Mouse (Mus musculus): ENCODE data around the gene Pnldc1.

Gene Pnldc1

DNA sequence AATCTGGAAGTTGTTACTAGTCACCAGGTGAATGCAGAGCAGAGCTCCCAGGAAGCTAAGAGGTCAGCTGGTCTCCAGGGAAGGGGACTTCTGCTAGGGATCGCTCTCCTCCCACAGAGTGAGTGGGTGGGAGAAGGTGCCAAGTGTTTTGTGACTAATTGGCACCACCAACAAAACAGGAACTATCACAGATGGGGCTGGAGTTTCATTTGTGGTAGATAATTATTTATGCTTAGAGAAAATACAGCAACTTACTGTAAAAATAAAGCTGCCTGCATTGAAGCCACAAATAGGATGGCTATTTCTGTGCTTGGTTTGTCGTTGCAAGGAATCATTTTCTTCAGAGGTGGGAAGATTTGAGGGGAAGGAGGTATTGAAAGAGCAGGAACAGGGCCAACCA, 56.2 kb downstream of the Pnldc1 start:
- no peak for DNase-seq

DNA sequence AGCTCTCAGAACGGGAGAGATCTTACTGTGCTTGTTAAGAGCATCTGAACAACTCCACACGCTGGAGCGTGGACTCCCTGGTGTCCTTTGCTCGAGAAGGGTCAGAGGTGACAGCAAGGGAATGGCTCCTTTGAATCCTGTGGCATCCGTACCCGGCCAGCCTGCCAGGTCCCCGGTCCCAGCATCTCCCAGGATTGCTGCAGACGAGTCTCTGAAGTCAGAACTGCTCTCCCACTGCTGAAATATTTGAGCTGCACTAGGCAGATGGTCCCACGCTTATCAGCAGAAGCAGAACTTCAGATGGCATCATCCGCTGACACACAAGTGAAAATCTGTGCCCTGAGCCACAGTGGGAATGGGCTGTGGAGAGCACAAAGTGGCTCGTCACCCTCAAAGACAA, 58.3 kb downstream of the Pnldc1 start:
- DNase-seq, result no peak

DNA sequence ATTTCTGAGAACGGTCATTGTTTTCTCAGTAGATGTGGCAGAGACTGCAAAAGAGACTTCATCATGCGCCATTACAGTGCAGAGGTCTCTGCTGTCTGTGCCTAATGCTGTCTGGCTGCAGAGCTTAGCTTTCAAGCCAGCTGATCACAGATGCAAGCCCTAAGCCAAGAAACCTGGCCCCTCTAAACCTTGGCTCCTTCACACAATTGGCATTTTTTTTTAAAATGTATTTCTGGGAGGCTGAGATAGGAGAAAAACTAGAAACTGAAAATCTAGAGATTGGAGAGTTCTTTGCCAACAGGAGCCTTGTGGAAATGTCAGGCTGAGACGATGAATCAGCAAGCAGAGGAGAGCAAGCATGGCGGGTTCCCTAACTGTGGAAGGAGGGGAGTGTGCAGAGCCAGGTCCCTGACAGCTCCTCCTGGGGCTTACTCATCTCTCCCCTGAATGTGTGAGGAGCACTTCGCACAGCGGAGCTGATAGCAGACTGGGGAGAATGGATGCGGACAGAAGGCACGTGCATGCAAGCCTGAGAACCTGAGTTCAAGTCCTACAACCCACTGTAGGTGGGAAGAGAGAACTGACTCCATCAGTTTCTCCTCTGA, 60.1 kb downstream of the Pnldc1 start:
- DNase-seq, result no peak

DNA sequence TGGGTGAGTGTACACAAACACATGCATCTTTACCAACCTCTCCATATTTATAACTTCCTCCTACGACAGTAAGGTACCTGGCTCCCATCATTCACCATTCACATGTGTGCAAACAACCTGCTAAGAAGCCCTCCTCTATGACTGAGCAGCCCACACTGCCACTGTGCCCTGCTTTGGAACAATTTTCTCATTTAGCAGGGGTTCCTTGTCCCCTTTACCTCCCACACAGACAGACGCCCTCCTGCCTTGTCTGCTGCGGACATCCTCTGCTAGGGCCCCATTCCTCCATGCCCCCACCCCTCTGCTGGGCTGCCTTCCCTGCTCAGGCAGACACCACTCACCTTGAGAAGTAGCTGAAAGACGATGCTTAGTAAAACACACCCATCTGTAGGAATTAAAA, 62.3 kb downstream of the Pnldc1 start:
- DNase-seq, result no peak

DNA sequence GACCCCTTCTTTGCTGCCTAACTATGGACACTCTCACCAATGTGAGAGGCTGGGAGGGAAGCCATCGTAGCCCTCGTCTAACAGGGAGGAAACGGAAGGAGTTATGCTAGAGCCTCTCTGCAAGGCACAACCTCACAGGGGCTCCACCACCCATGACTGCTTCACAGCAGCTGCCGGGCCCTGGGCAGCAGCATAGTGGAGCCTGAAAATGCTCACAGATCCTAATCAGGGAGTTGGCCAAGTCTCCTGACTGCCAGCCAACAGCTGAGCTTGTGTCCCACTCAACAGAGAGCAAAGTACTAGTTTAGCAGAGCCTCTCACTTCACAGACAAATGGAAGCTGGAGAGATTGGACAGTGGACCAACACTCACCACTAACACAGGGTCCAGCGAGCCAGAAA, 63.6 kb downstream of the Pnldc1 start:
- no peak for DNase-seq

DNA sequence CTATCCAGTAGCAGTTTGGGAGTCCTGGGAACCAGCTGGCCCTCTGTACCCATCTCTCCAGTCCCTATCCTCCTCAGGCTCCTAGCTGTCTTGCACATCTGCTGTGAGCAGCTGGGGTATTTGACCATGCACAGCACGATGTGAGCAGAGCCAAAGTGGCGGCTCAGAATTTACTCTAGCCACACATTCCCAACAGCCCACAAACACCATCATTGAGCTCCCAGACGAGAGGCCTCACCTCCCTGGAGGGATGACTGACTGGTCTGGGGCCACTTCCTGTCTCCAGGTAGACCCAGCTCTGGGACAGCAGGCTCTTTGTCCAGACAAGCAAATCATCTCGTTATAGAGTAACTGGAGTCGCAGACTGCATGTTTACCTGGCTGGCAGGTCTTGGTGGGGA, 64.2 kb downstream of the Pnldc1 start:
- no peak for DNase-seq

DNA sequence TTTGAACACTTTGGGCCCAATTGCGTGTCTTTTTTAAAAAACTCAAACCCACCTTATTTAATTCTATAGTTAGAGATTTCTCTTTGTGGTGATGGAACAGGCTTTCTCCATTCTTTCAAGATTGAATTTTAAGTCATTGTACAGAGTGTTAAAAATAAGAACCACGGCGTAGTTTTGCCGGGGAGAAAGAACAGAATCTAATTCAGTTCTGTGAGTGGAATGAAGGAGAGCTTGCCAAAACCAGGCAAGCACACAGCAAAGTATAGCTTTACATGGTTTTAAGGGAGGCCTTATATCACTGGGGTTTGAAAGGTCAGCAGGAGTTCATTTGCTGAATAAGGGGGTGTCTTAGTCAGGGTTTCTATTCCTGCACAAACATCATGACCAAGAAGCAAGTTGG, 65.5 kb downstream of the Pnldc1 start:
- no peak for DNase-seq

DNA sequence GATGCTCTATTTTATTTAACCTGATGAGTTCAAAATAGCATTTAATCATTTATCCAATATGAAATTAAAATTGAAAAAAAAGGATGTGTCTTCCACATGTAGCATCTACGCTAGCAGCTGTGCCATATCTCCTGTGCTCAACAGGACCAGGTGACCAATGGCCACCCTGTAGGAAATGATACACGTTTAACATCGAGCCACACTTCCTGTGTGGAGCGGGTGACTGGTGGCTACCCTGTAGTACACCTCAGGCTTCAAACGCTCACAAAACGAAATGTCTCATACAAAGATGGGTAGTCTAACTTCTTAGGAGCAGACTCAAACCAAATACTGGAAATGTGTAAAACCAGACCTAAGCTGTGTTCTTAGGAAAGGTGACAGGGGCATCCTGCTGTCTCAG, 66.2 kb downstream of the Pnldc1 start:
- no peak for DNase-seq

DNA sequence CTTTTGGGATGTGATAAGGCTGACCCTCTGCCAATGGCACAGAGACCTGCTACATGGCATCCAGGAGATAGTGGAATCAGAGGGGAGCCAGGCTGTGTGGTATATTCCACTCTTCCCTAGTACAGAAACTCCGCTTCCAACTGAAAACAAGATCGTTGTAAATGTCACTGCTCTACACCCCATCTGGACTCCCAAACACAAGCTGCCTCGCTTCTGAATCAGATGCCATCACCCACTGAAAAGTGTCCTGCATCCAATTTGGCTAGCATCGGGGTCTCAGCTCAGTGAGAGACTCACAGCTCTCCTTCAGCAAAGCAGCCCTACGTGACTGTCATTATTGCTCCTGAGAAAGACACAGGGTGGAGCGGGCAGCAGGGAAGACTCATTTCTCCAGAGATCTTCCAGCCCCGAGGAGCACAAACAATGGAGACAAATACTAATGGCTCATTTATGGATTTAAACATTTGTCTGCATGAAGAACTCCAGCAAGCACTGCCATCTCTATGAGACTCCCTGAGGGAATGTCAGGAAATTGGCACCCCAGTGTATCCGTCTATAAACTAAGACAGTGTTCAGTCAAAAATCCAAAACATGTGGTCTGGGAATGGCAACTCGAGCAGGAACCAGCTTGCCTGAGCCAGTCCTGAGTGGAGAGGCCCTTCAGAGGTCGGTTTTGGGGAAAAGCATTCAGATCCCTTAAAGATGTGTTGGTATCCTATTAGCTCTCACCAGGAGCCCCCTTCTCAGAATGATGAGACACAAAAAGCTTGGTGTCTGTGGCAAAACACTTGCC, 70.4 kb downstream of the Pnldc1 start:
- DNase-seq, result no peak

All from retina, postnatal 1 day (tissue).